Mouse (Mus musculus): Measurements from ENCODE around the gene Siae. TPM values are rescaled to one million over a fixed set of nuclear protein-coding genes. Genes with fewer than 3 reads are reported as not detected.

Siae gene
- polyA plus RNA-seq, 1 experiment from 2014 or later = 13.3 TPM

DNA sequence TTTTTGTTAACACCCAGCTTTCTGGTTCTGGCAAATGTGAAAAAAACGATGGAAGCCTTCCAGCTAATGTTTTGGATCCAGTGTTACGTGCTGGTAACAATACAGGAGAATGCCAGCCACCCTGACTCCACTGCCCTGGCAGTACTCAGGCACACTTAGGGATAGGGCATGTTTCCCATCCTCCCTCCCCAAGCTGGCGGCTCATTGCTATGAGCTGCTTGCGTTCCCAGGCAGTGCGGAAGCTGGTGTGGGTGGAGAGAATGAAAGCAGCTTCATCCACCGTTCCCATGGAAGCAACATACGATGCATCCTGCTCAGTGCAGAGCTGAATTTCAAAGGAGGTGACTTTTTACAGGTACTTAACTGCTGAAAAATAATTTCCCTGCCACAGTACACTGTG is 70.1 kb downstream of the Siae start:
- Histone ChIP-seq H3K4me3 (replicated peaks; ENCODE audit: low read length) (no peak overlapping the region), H3K9me3 (replicated peaks; ENCODE audit: control insufficient read depth, low read length) (no peaks in the 10 kb centered on the region), H3K4me1 (ENCODE audit: control insufficient read depth, insufficient read depth, low read length) (0 out of 2 replicates have a peak, but pooled peaks cover 2% of the 10 kb centered on the region), H3K4me2 (ENCODE audit: low read depth, low read length) (no peak overlapping the region), H3K9ac (ENCODE audit: low read length) (no peak overlapping the region), H3K36me3 (ENCODE audit: control insufficient read depth, insufficient read depth, low read length) (no peaks in the 10 kb centered on the region), H3K27me3 (ENCODE audit: control insufficient read depth, insufficient read depth, low read length) (no peaks in the 10 kb centered on the region), H3K27ac (ENCODE audit: low read length) (no peak overlapping the region)
- ATAC-seq (ENCODE audit: insufficient read depth, low FRiP score) = no peak
- WGBS = 49% methylated on average over 7 of the region's 7 CpGs

DNA sequence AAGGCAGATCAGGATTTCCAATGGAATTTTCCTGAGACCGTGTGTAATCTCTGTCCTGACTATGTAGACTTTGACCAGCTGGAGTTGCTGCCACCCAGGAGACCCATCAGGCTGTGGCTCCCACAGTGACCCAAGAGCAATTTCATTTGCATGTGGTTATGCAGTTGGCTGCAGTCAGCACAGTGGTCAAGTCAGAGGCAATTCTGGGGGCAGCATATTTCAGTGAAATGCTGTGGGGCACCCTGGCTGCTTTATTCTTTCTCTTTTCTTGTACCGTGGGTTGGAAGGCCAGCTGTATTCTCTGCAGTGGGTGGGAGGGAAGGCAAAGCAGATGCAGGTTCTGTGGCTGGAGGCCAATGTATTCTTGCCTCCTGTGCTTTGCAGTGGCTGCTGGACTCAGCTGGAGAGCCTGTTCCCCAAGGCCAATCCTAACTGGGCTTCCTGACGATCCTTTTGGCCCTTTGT is 70.6 kb downstream of the Siae start:
- H3K27me3 ChIP-seq (ENCODE audit: control insufficient read depth, insufficient read depth, low read length) = no peaks in the 10 kb centered on the region
- no peak overlapping the region for H3K4me2 ChIP-seq (ENCODE audit: low read depth, low read length)
- 0 out of 2 replicates have a peak, but pooled peaks cover 2% of the 10 kb centered on the region for H3K4me1 ChIP-seq (ENCODE audit: control insufficient read depth, insufficient read depth, low read length)
- H3K27ac ChIP-seq (ENCODE audit: low read length) = no peak overlapping the region
- H3K4me3 ChIP-seq (replicated peaks; ENCODE audit: low read length) = no peak overlapping the region
- no peak for ATAC-seq (ENCODE audit: insufficient read depth, low FRiP score)
- H3K9me3 ChIP-seq (replicated peaks; ENCODE audit: control insufficient read depth, low read length) = no peaks in the 10 kb centered on the region
- H3K36me3 ChIP-seq (ENCODE audit: control insufficient read depth, insufficient read depth, low read length) = no peaks in the 10 kb centered on the region
- WGBS = 32% methylated on average over 3 of the region's 3 CpGs
- H3K9ac ChIP-seq (ENCODE audit: low read length) = no peak overlapping the region

DNA sequence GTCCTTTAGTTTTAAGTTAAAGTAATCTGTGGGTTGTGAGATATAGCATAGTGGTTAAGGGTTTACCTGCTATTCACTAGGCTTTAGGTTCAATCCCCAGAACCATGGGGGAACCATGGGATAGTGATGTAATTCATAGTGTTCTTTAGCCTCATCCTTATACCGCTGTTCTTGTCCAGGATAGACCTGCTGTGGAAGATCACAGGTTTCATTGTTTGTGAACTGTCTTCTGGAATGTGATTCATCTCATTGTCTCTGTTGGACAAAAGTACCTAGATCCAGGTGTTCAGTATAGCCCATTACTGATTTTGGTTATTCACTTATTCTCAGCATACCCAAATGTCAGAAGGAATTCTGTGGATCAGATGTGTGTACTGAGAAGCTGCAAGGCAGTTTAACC is 71.8 kb downstream of the Siae start:
- H3K4me3 ChIP-seq (replicated peaks; ENCODE audit: low read length) = no peak overlapping the region
- ATAC-seq (ENCODE audit: insufficient read depth, low FRiP score) = no peak
- H3K4me2 ChIP-seq (ENCODE audit: low read depth, low read length) = no peak overlapping the region
- 91% methylated on average over 1 of the region's 1 CpGs for WGBS
- no peaks in the 10 kb centered on the region for H3K27me3 ChIP-seq (ENCODE audit: control insufficient read depth, insufficient read depth, low read length)
- H3K4me1 ChIP-seq (ENCODE audit: control insufficient read depth, insufficient read depth, low read length) = 0 out of 2 replicates have a peak, but pooled peaks cover 2% of the 10 kb centered on the region
- no peak overlapping the region for H3K9ac ChIP-seq (ENCODE audit: low read length)
- no peaks in the 10 kb centered on the region for H3K9me3 ChIP-seq (replicated peaks; ENCODE audit: control insufficient read depth, low read length)
- H3K27ac ChIP-seq (ENCODE audit: low read length) = no peak overlapping the region
- H3K36me3 ChIP-seq (ENCODE audit: control insufficient read depth, insufficient read depth, low read length) = no peaks in the 10 kb centered on the region

DNA sequence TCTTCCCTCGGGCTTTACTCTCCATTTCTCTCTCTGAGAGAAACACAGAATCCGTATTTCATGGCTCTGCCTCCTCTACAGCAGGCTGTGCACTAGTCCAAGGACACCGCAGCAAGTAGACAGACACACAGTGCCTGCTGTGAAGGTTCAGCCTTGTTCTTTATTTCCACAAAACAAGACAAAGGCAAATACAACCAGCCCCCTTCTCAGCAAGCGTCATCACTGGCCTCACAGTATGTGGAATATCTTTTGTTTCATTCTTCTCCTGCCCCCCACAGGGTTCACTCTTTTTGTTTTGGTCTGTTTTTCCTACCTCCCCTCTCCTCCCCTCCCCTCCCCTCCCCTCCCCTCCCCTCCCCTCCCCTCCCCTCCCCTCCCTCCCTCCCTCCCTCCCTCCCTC is 73.1 kb downstream of the Siae start:
- 78% methylated on average over 4 of the region's 4 CpGs for WGBS
- 0 out of 2 replicates have a peak, but pooled peaks cover 2% of the 10 kb centered on the region for H3K4me1 ChIP-seq (ENCODE audit: control insufficient read depth, insufficient read depth, low read length)
- H3K9me3 ChIP-seq (replicated peaks; ENCODE audit: control insufficient read depth, low read length) = no peaks in the 10 kb centered on the region
- no peak overlapping the region for H3K4me3 ChIP-seq (replicated peaks; ENCODE audit: low read length)
- H3K4me2 ChIP-seq (ENCODE audit: low read depth, low read length) = no peak overlapping the region
- no peak for ATAC-seq (ENCODE audit: insufficient read depth, low FRiP score)
- H3K27ac ChIP-seq (ENCODE audit: low read length) = no peak overlapping the region
- H3K9ac ChIP-seq (ENCODE audit: low read length) = no peak overlapping the region
- no peaks in the 10 kb centered on the region for H3K36me3 ChIP-seq (ENCODE audit: control insufficient read depth, insufficient read depth, low read length)
- no peaks in the 10 kb centered on the region for H3K27me3 ChIP-seq (ENCODE audit: control insufficient read depth, insufficient read depth, low read length)

DNA sequence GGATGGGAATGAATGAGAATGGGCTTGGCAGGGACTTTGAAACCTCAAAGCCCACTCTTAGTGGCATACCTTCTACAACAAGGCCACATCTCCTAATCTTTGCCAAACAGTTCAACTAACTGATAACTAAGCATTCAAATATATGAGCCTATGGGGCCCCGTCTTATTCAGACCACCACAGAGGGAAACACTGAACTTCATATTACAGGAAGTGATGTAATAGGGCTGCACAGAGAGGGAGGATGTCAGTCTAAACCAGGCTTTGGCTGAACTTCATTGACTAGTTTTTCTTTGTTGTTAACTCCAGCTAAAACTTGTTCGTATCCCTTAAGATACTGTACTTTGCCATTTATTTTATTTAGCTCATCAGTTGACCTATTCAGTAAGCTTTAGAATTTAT is 74.4 kb downstream of the Siae start:
- Histone ChIP-seq H3K27ac (ENCODE audit: low read length) (no peak overlapping the region), H3K9ac (ENCODE audit: low read length) (no peak overlapping the region), H3K27me3 (ENCODE audit: control insufficient read depth, insufficient read depth, low read length) (no peaks in the 10 kb centered on the region), H3K4me1 (ENCODE audit: control insufficient read depth, insufficient read depth, low read length) (0 out of 2 replicates have a peak, but pooled peaks cover 2% of the 10 kb centered on the region), H3K4me2 (ENCODE audit: low read depth, low read length) (no peak overlapping the region), H3K36me3 (ENCODE audit: control insufficient read depth, insufficient read depth, low read length) (no peaks in the 10 kb centered on the region), H3K4me3 (replicated peaks; ENCODE audit: low read length) (no peak overlapping the region), H3K9me3 (replicated peaks; ENCODE audit: control insufficient read depth, low read length) (no peaks in the 10 kb centered on the region)
- no peak for ATAC-seq (ENCODE audit: insufficient read depth, low FRiP score)
- WGBS = 76% methylated on average over 2 of the region's 2 CpGs

DNA sequence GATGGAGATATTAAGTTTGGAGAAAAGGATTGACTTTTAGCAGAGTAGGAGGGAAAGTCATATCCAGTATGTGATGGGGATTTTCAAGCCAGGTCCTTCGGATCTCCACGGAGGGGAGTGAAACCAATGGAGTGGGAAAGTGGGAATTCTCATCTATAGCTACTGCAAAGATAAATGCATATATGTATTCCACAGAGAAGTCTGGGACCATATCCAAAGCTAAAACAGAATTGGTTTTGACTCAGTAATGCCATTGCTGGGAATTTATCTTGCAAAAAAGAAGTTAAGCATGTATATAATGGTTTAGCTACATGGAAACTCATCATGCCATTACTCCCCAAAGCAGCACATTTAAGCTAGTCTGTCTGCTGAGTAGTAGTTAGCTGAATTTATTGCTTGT is 76.8 kb downstream of the Siae start:
- Histone ChIP-seq H3K27me3 (ENCODE audit: control insufficient read depth, insufficient read depth, low read length) (no peaks in the 10 kb centered on the region), H3K4me3 (replicated peaks; ENCODE audit: low read length) (no peak overlapping the region), H3K27ac (ENCODE audit: low read length) (no peak overlapping the region), H3K4me2 (ENCODE audit: low read depth, low read length) (no peak overlapping the region), H3K9ac (ENCODE audit: low read length) (no peak overlapping the region), H3K36me3 (ENCODE audit: control insufficient read depth, insufficient read depth, low read length) (no peaks in the 10 kb centered on the region), H3K4me1 (ENCODE audit: control insufficient read depth, insufficient read depth, low read length) (no peaks in the 10 kb centered on the region), H3K9me3 (replicated peaks; ENCODE audit: control insufficient read depth, low read length) (no peaks in the 10 kb centered on the region)
- WGBS = 68% methylated on average over 2 of the region's 2 CpGs
- no peak for ATAC-seq (ENCODE audit: insufficient read depth, low FRiP score)

DNA sequence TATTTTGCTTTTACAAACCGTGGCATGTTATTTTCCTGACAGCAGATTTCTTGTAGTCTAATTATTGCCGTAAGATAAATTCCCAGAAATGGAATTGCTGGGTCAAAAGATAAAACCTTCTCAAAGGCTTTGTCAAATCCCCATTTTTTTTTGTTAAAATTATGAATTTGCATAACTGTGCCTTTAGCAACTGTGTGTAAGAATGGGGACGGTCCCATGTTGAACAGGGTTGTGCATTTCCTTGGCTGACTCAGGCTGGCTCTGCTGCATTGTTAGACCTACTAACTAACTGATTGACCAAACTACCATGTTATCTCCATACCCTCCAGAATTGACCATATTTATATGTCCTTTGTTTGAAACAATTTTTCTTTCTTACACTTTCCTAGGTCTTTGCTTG is 78.8 kb downstream of the Siae start:
- no peak for ATAC-seq (ENCODE audit: insufficient read depth, low FRiP score)
- no peaks in the 10 kb centered on the region for H3K36me3 ChIP-seq (ENCODE audit: control insufficient read depth, insufficient read depth, low read length)
- no peaks in the 10 kb centered on the region for H3K9me3 ChIP-seq (replicated peaks; ENCODE audit: control insufficient read depth, low read length)
- no peak overlapping the region for H3K4me2 ChIP-seq (ENCODE audit: low read depth, low read length)
- no peak overlapping the region for H3K27ac ChIP-seq (ENCODE audit: low read length)
- no peak overlapping the region for H3K9ac ChIP-seq (ENCODE audit: low read length)
- H3K4me3 ChIP-seq (replicated peaks; ENCODE audit: low read length) = no peak overlapping the region
- no peaks in the 10 kb centered on the region for H3K27me3 ChIP-seq (ENCODE audit: control insufficient read depth, insufficient read depth, low read length)
- 89% methylated on average over 3 of the region's 3 CpGs for WGBS
- no peaks in the 10 kb centered on the region for H3K4me1 ChIP-seq (ENCODE audit: control insufficient read depth, insufficient read depth, low read length)

DNA sequence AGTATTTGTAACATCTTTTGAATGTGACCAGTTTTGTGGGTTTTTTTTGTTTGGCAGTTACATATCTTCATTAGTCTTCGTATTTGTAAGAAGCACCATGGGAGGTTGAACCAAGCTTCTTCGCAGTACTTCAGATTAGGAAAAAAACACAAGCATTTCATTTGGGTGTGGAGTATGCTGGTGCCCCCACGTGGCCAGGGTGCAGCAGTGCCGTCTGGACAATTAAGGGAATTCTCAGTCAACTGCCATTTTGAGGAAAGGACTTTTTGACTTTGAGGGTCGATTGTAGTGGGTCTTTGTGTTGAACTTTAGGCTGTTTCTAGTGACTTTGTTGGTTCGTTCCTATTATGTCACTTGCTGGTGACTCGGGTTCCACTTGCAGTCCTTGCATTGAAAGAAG is 80.8 kb downstream of the Siae start:
- Histone ChIP-seq H3K27ac (ENCODE audit: low read length) (no peak overlapping the region), H3K9ac (ENCODE audit: low read length) (no peak overlapping the region), H3K27me3 (ENCODE audit: control insufficient read depth, insufficient read depth, low read length) (no peaks in the 10 kb centered on the region), H3K4me1 (ENCODE audit: control insufficient read depth, insufficient read depth, low read length) (no peaks in the 10 kb centered on the region), H3K4me2 (ENCODE audit: low read depth, low read length) (no peak overlapping the region), H3K36me3 (ENCODE audit: control insufficient read depth, insufficient read depth, low read length) (no peaks in the 10 kb centered on the region), H3K4me3 (replicated peaks; ENCODE audit: low read length) (no peak overlapping the region), H3K9me3 (replicated peaks; ENCODE audit: control insufficient read depth, low read length) (no peaks in the 10 kb centered on the region)
- WGBS = 15% methylated on average over 7 of the region's 7 CpGs
- ATAC-seq (ENCODE audit: insufficient read depth, low FRiP score) = no peak

DNA sequence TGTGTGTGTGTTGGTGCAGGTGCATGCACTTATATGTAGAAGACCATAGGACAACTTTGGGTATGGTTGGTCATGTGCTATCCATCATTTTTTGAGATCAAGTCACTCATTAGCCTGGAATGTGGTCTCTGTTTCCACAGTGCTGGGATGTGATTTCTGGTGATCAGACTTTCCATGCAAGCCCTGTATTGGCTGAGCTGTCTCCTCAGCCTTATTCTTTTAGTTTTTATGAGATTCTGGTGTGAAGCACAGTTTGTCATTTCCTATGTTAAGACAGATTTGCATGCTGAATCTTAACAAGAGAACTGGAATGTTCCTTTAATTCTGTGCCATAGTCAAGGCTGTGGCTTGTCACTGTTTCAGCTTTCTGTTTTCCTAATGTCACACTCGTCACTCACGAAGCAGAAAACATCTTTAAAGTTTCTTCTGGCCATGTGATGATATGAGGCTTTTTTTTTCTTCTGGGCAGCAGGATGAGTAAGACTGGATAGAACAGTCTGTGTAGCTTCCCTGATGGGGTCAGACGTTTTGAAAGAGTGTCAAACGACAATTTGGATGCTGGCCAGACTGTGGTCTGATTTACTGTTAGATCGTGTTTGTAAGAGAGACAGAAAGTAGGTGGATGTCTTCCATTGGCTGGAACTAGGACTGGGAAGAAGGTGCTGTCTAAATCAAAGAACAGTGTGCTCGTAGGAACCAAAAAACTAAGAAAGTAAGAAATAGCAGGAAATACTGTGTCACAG is 81.5 kb downstream of the Siae start:
- WGBS = 40% methylated on average over 6 of the region's 6 CpGs

More for the DNA sequence above, 81.5 kb downstream of the Siae start:
- H3K9me3 ChIP-seq (replicated peaks; ENCODE audit: control insufficient read depth, low read length) = no peaks in the 10 kb centered on the region
- no peaks in the 10 kb centered on the region for H3K36me3 ChIP-seq (ENCODE audit: control insufficient read depth, insufficient read depth, low read length)
- no peak overlapping the region for H3K4me2 ChIP-seq (ENCODE audit: low read depth, low read length)
- H3K4me3 ChIP-seq (replicated peaks; ENCODE audit: low read length) = no peak overlapping the region
- no peak for ATAC-seq (ENCODE audit: insufficient read depth, low FRiP score)
- no peak overlapping the region for H3K9ac ChIP-seq (ENCODE audit: low read length)
- no peak overlapping the region for H3K27ac ChIP-seq (ENCODE audit: low read length)
- H3K4me1 ChIP-seq (ENCODE audit: control insufficient read depth, insufficient read depth, low read length) = no peaks in the 10 kb centered on the region
- no peaks in the 10 kb centered on the region for H3K27me3 ChIP-seq (ENCODE audit: control insufficient read depth, insufficient read depth, low read length)
